Mouse (Mus musculus): Measurements from ENCODE around the gene Unc93a2.
"Not testable (repeated sequence)": the region's sequence is repeated elsewhere in the genome, so short reads cannot be mapped to it uniquely, and the experiment has no call there.

- TF ChIP-seq CTCF (IDR thresholded peaks at IDR 0.05; ENCODE audit: low read depth); EP300 (optimal IDR thresholded peaks at IDR 0.05): not testable (repeated sequence)
Measured at GRCm38 (mm10) chr17:7434121-7434520, 48.9 kb upstream of the Unc93a2 start.

All from stomach, postnatal 0 days (tissue).